Mouse (Mus musculus) thymus, adult 2 months (tissue): Measurements from ENCODE around the gene Mybpc3. TPM values are rescaled to one million over a fixed set of nuclear protein-coding genes. Genes with fewer than 3 reads are reported as not detected.

Experiments used
- DNase-seq: peaks from one replicate; pipeline ENCODE4 v3.0.0; 2021
- H3K27ac ChIP-seq: fragments of 200-500 bp; 2 replicates; pipeline ENCODE4 v1.5.1; 2012; ENCODE audit warnings: low read length, control low read depth; ENCODE audit not compliant: control insufficient read depth, insufficient read depth
- H3K27me3 ChIP-seq: fragments of 200-500 bp; 2 replicates; pipeline ENCODE4 v1.6.1; 2012; ENCODE audit warnings: mild to moderate bottlenecking, low read length, moderate library complexity, mixed read lengths; ENCODE audit not compliant: control insufficient read depth, insufficient read depth
- H3K36me3 ChIP-seq: fragments of 200-500 bp; 2 replicates; pipeline ENCODE4 v1.6.1; 2012; ENCODE audit warnings: mild to moderate bottlenecking, low read length, moderate library complexity; ENCODE audit not compliant: control insufficient read depth, insufficient read depth
- H3K4me1 ChIP-seq: fragments of 200-500 bp; replicated peaks from 2 replicates; pipeline ENCODE4 v1.6.1; 2012; ENCODE audit warnings: low read length; ENCODE audit not compliant: control insufficient read depth, insufficient read depth
- H3K4me3 ChIP-seq: fragments of 200-500 bp; 2 replicates; pipeline ENCODE4 v1.5.1; 2012; ENCODE audit warnings: mild to moderate bottlenecking, low read length, control low read depth, moderate library complexity; ENCODE audit not compliant: control insufficient read depth, insufficient read depth
- CTCF ChIP-seq: fragments of 200-500 bp; IDR thresholded peaks from 2 replicates; pipeline ENCODE4 v1.5.1; 2012; ENCODE audit warnings: mild to moderate bottlenecking, control low read depth, low read length, moderate library complexity, borderline replicate concordance; ENCODE audit not compliant: control insufficient read depth, poor library complexity, insufficient read depth; ENCODE audit errors: extremely low read depth
- POLR2A ChIP-seq: fragments of 200-500 bp; IDR thresholded peaks from 2 replicates; pipeline ENCODE4 v1.6.1; 2012; ENCODE audit warnings: mild to moderate bottlenecking, low read length, control low read depth, moderate library complexity; ENCODE audit not compliant: control insufficient read depth, poor library complexity, insufficient read depth; ENCODE audit errors: extremely low read depth
- WGBS: fragments of 180-500 bp; shearing (Covaris S2); methylation state at CpG from one replicate; pipeline ENCODE4 v1.1.7; 2018; 5-methylcytosine and 5-hydroxymethylcytosine counted together
- polyA plus RNA-seq: library from polyadenylated mRNA; depleted of rRNA; stranded (reverse); fragments of >200 nt; gene quantifications from 2 replicates; pipeline ENCODE4 v1.2.3, GENCODE M21; 2012

Mybpc3 gene
- polyA plus RNA-seq, 1 experiment, result 57.9 TPM

GRCm38 (mm10) chr2:91072092-91072491 is 45.9 kb upstream of the Mybpc3 start:
- Histone ChIP-seq H3K27ac (no peak overlapping the region), H3K4me3 (no peak overlapping the region), H3K36me3 (no peaks in the 10 kb centered on the region), H3K4me1 (peaks cover 4% of the 10 kb centered on the region), H3K27me3 (no peaks in the 10 kb centered on the region)
- no peak for DNase-seq
- TF ChIP-seq POLR2A (no peak), CTCF (no peak)
- WGBS, result 87% methylated on average over 1 of the region's 1 CpGs

- no peak for DNase-seq
- H3K4me1 ChIP-seq, result peaks cover 32% of the 10 kb centered on the region
- no peaks in the 10 kb centered on the region for H3K36me3 ChIP-seq
- H3K27ac ChIP-seq, result no peak overlapping the region
- TF ChIP-seq CTCF, result no peak
- no peak for TF ChIP-seq POLR2A
- no peaks in the 10 kb centered on the region for H3K27me3 ChIP-seq
- WGBS, result 49% methylated on average over 12 of the region's 12 CpGs
- H3K4me3 ChIP-seq, result no peak overlapping the region
These were observed 40.0 kb upstream of the Mybpc3 start for GRCm38 (mm10) chr2:91077957-91078313.

- H3K4me1 ChIP-seq, result peaks cover 37% of the 10 kb centered on the region
- no peak for TF ChIP-seq POLR2A
- no peak for TF ChIP-seq CTCF
- no peaks in the 10 kb centered on the region for H3K27me3 ChIP-seq
- no peak overlapping the region for H3K27ac ChIP-seq
- peak overlapping the region; percentile 30 for H3K4me3 ChIP-seq
- 4% methylated on average over 32 of the region's 36 CpGs for WGBS
- H3K36me3 ChIP-seq, result no peaks in the 10 kb centered on the region
- DNase-seq, result no peak
These were observed 39.5 kb upstream of the Mybpc3 start for GRCm38 (mm10) chr2:91078314-91079025.

GRCm38 (mm10) chr2:91079026-91079384 is 38.9 kb upstream of the Mybpc3 start:
- Histone ChIP-seq H3K4me3 (peak overlapping the region; percentile 30), H3K36me3 (no peaks in the 10 kb centered on the region), H3K27me3 (no peaks in the 10 kb centered on the region), H3K4me1 (peaks cover 42% of the 10 kb centered on the region), H3K27ac (no peak overlapping the region)
- TF ChIP-seq POLR2A (no peak), CTCF (no peak)
- 43% methylated on average over 5 of the region's 5 CpGs for WGBS
- DNase-seq, result no peak

GRCm38 (mm10) chr2:91080784-91081513 is 37.0 kb upstream of the Mybpc3 start:
- Histone ChIP-seq H3K27ac (no peak overlapping the region), H3K27me3 (no peaks in the 10 kb centered on the region), H3K36me3 (no peaks in the 10 kb centered on the region), H3K4me1 (peaks cover 42% of the 10 kb centered on the region), H3K4me3 (no peak overlapping the region)
- TF ChIP-seq CTCF (no peak), POLR2A (no peak)
- no peak for DNase-seq
- WGBS, result 45% methylated on average over 8 of the region's 8 CpGs

GRCm38 (mm10) chr2:91081775-91082695 is 35.9 kb upstream of the Mybpc3 start, which contains the start of gene Spi1:
Spi1 (plus strand) TSS chr2:91082390.
- TF ChIP-seq POLR2A, result no peak
- TF ChIP-seq CTCF, result no peak
- Histone ChIP-seq H3K4me1 (peaks cover 42% of the 10 kb centered on the region), H3K4me3 (peak within 1 kb of the TSS; percentile 3; the same call in 1 of the 2 replicates)

More at GRCm38 (mm10) chr2:91081775-91082695, 35.9 kb upstream of the Mybpc3 start, which contains the start of gene Spi1:
- H3K36me3 ChIP-seq, result no peaks in the 10 kb centered on the region
- DNase-seq, result no peak
- no peaks in the 10 kb centered on the region for H3K27me3 ChIP-seq
- peak within 1 kb of the TSS; percentile 59 for H3K27ac ChIP-seq
- WGBS, result 54% methylated on average over 13 of the region's 13 CpGs
